Mouse (Mus musculus): ENCODE data around the gene Vmn2r38.
"Not testable (repeated sequence)": the region's sequence is repeated elsewhere in the genome, so short reads cannot be mapped to it uniquely, and the experiment has no call there.

The Vmn2r38 gene

DNA sequence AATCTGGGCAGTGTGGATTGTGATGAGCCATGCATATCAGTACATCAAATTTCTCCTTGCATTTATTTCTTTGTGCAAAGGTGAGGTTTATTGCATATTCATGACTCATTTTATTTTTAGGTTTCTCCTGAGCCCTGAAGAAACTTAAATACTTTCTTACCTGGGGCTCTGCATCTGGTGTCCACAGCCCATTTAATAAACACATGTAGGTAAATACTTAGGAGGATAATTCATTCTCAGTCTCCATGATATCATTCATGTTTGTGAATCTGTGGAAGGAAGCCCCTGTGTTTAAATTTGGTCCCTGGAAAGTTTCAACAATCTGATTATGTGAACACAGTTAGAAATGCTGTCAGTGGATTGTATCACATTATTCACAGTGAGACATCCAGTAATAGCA, at the start of gene Vmn2r38:
Gene Vmn2r38 (minus strand): TSS at position 101 of the 400 bp plus-strand sequence.
- not testable (repeated sequence) for DNase-seq

GRCm38 (mm10) chr7:9065353-9065752, 32.3 kb downstream of the Vmn2r38 start:
- not testable (repeated sequence) for DNase-seq

DNA sequence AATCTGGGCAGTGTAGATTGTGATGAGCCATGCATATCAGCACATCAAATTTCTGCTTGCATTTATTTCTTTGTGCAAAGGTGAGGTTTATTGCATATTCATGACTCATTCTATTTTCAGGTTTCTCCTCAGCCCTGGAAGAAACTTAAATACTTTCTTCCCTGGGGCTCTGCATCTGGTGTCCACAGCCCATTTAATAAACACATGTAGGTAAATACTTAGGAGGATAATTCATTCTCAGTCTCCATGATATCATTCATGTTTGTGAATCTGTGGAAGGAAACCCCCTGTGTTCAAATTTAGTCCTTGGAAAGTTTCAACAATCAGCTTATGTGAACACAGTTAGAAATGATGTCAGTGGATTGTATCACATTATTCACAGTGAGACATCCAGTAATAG, 67.0 kb downstream of the Vmn2r38 start, which contains the start of gene Vmn2r39:
Gene Vmn2r39 (minus strand): TSS at position 101 of the 400 bp plus-strand sequence.
- not testable (repeated sequence) for DNase-seq

Measured in kidney, adult 18-20 months (tissue).